Mouse (Mus musculus): ENCODE results near the gene Fars2. TPM values are rescaled to one million over a fixed set of nuclear protein-coding genes. Genes with fewer than 3 reads are reported as not detected.
"Not testable (repeated sequence)": the region's sequence is repeated elsewhere in the genome, so short reads cannot be mapped to it uniquely, and the experiment has no call there.

Fars2 gene
- polyA plus RNA-seq, 1 experiment from 2014 or later = 28.9 TPM

DNA sequence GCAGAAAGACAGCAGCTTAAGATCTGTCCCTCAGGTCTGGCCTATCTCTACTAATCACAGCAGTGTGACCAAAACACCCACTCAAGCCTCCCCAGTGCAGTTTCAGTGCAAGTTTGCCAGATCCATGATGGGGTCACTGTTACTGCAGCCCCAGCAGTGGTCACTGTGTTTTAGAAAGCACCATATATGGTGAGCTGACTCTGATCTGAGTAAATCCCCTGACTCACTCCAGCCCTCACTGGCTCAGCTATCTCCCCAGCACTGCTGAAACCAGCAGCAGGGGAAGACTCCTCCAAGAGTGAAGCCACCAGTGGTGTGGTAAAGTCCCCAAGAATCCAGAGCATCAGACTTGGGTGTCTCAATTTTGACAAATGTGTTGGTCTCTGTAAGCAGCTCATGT lies 346.5 kb downstream of the Fars2 start:
- no peak overlapping the region for H3K27ac ChIP-seq (replicated peaks)
- H3K9me3 ChIP-seq = no peaks in the 10 kb centered on the region
- no peak overlapping the region for H3K4me2 ChIP-seq
- no peak overlapping the region for H3K9ac ChIP-seq
- no peak for ATAC-seq (ENCODE audit: low read depth)
- H3K4me3 ChIP-seq = no peak overlapping the region
- H3K36me3 ChIP-seq = no peaks in the 10 kb centered on the region
- no peaks in the 10 kb centered on the region for H3K27me3 ChIP-seq
- no peaks in the 10 kb centered on the region for H3K4me1 ChIP-seq (replicated peaks)

DNA sequence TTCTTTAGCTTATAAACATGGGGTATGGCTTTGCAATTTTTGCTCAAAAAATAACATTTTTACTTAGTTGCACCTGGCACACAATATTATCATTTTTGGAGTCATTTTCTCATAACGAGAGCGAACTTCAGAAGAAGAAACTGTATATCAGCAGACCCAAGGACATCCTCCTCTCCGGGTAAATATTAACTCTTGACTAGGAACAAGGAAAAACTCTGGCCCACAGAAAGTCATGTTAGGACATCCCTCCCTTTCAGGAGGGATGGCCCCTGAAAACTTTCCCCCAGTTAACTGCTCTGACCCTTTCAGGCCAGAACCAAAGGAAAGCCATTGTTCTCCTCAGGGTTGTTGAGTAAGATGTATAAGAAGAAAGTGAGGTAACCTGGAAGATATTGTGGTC lies 348.9 kb downstream of the Fars2 start:
- ATAC-seq (ENCODE audit: low read depth); H3K4me1 ChIP-seq (replicated peaks); H3K27me3 ChIP-seq; H3K9me3 ChIP-seq; H3K36me3 ChIP-seq; H3K4me2 ChIP-seq; H3K27ac ChIP-seq (replicated peaks); H3K4me3 ChIP-seq; H3K9ac ChIP-seq: not testable (repeated sequence)
- WGBS = 94% methylated on average over 3 of the region's 3 CpGs

DNA sequence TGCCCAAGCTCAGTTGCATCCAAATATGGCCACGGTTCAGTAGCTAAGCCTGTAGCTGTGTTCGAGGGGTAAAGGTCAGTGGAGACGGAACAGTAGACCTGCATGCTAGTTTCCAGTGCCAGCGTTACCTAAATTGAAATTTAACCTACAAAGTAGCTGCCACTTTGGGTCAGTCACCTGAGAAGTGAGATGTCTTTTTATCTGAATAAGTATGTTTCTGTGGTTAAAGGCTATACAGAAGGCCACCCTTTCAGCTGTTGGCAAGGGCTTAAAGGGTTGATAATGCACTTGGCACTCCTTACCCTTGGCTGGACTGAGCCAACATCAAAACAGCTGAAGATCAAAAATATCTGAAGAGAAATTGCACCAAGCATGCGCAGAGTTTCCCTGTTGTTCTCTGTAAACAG lies 349.3 kb downstream of the Fars2 start:
- Histone ChIP-seq H3K27ac (replicated peaks) (no peak overlapping the region), H3K9ac (no peak overlapping the region), H3K4me1 (replicated peaks) (peaks cover 8% of the 10 kb centered on the region), H3K4me2 (no peak overlapping the region), H3K36me3 (no peaks in the 10 kb centered on the region), H3K9me3 (no peaks in the 10 kb centered on the region), H3K27me3 (no peaks in the 10 kb centered on the region), H3K4me3 (no peak overlapping the region)
- ATAC-seq (ENCODE audit: low read depth) = no peak
- 93% methylated on average over 5 of the region's 5 CpGs for WGBS

DNA sequence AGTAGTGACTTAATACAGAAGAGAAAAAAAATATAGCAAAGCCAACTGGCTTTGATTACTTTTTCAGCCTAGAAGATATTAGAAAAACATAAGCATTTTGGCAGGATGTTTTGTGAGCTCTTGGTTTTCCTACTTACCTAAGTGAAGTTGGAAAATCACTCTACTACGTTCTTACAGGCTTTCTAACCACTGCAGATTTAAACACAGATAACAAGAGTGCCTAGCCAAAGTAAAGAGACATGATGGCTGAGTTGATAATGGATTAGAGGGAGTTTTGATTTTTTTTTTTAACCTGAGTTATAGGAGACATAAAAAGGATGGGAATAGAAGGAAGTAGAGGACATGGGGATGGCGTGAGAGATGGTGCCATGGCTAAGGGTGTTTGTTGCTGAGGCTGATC lies 350.6 kb downstream of the Fars2 start:
- H3K4me1 ChIP-seq (replicated peaks) = peaks cover 8% of the 10 kb centered on the region
- no peaks in the 10 kb centered on the region for H3K27me3 ChIP-seq
- no peak overlapping the region for H3K9ac ChIP-seq
- H3K36me3 ChIP-seq = no peaks in the 10 kb centered on the region
- H3K27ac ChIP-seq (replicated peaks) = no peak overlapping the region
- H3K4me2 ChIP-seq = no peak overlapping the region
- no peak overlapping the region for H3K4me3 ChIP-seq
- WGBS = 89% methylated on average over 2 of the region's 2 CpGs
- H3K9me3 ChIP-seq = no peaks in the 10 kb centered on the region
- no peak for ATAC-seq (ENCODE audit: low read depth)

DNA sequence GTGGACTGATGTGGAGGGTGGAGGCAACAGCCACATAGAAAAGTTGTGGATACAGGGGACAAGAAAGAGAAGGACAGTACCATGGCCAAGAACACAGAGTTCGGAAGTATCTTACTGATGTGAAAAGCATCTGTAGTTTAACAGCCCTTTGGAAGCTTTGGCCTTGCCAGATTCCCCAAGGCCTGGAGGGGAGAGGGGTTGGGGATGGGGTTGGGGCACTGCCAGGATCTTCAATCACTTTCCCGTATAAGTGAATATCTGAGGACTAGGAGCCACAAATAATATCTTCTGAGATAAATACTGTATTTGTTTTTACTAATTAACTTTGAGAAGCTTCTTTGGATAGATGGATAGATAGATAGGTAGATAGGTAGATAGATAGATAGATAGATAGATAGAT lies 351.8 kb downstream of the Fars2 start:
- H3K9ac ChIP-seq = no peak overlapping the region

DNA sequence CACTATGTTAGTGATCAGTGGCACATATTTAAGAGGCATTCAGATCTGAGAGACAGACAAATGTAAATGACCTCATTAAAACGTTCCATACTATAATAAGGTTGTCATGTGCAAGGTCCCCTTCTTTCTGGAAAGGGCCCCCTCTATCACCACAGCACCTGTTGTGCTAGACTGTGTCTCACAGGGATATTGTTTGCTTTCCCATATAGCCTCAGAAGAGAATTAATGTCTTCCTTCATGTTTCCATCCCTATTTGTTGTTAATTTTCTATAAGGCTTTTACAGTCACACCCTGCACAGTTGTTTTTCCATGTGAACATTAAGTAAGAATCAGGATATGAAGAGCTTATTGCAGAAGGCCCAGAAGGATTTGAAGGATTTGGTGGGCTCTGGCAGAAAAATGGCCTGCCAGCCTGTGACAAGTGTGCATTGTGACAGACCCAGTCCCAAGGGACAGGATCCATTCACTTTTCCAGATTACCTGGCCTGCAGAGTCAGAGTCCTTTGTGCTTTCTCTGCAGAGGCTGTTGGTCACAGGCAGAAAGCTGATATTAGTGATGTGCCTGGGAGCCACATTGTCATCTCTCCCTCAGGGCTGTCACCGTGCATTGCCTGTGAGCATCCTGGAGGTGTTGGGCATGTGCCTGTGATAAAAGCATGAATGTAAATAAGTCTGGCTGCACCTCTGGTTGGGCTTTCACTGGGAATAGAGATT lies 352.4 kb downstream of the Fars2 start:
- Histone ChIP-seq H3K4me3 (no peak overlapping the region), H3K9ac (no peak overlapping the region), H3K27me3 (no peaks in the 10 kb centered on the region), H3K9me3 (no peaks in the 10 kb centered on the region), H3K4me2 (no peak overlapping the region), H3K4me1 (replicated peaks) (peaks cover 8% of the 10 kb centered on the region), H3K27ac (replicated peaks) (0 out of 2 replicates have a peak overlapping the region, but pooled peaks have one; percentile 7), H3K36me3 (no peaks in the 10 kb centered on the region)
- no peak for ATAC-seq (ENCODE audit: low read depth)
- WGBS = 60% methylated on average over 2 of the region's 2 CpGs

More for the DNA sequence above, 351.8 kb downstream of the Fars2 start:
- ATAC-seq (ENCODE audit: low read depth) = no peak
- Histone ChIP-seq H3K4me3 (no peak overlapping the region), H3K27me3 (no peaks in the 10 kb centered on the region), H3K4me1 (replicated peaks) (peaks cover 8% of the 10 kb centered on the region), H3K4me2 (no peak overlapping the region), H3K36me3 (no peaks in the 10 kb centered on the region), H3K9me3 (no peaks in the 10 kb centered on the region), H3K27ac (replicated peaks) (no peak overlapping the region)
- 77% methylated on average over 2 of the region's 2 CpGs for WGBS

DNA sequence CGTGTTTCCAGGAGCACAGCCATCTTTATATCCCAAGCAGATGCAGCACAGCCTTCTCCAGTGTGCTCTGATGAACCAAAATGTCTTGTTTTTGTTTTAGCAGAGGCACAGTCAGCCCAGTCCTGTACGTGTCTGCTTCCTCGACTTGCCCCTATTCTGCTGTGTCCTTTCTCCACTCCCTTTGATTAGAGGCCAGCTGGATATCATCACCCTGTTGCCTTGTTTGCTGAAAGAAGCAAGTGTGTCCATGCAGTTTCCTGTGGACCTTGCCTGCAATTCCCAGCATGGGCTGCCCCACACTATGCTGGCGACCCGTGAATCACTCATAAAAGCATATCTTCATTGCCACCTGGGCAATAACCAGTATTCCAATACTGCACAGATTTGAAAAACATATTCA lies 360.4 kb downstream of the Fars2 start:
- 82% methylated on average over 5 of the region's 5 CpGs for WGBS
- no peak overlapping the region for H3K9ac ChIP-seq
- no peaks in the 10 kb centered on the region for H3K36me3 ChIP-seq
- H3K9me3 ChIP-seq = no peaks in the 10 kb centered on the region
- ATAC-seq (ENCODE audit: low read depth) = no peak
- H3K27me3 ChIP-seq = no peaks in the 10 kb centered on the region
- H3K4me2 ChIP-seq = no peak overlapping the region
- no peaks in the 10 kb centered on the region for H3K4me1 ChIP-seq (replicated peaks)
- no peak overlapping the region for H3K4me3 ChIP-seq
- no peak overlapping the region for H3K27ac ChIP-seq (replicated peaks)

DNA sequence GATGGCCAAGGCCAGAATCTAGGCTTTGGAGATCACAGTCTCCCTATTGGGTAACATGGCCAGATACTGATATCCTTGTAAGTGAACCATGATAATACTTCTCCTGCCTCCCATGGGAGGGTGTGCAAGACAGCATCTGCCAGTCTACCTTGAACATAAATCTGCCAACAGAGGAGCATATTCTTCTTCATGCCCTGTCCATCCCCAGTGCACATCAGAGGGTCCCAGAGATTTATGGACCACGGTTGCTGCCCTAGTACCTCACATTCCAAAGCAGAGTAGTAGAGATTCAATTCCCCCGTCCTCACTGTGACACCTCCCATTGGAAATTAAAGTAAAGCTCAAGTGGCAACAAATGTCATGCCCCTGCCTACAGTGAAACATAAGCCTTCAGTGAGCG lies 361.0 kb downstream of the Fars2 start:
- Histone ChIP-seq H3K9ac (no peak overlapping the region), H3K36me3 (no peaks in the 10 kb centered on the region), H3K4me2 (no peak overlapping the region), H3K27me3 (no peaks in the 10 kb centered on the region), H3K4me3 (no peak overlapping the region), H3K27ac (replicated peaks) (no peak overlapping the region), H3K9me3 (no peaks in the 10 kb centered on the region), H3K4me1 (replicated peaks) (no peaks in the 10 kb centered on the region)
- 76% methylated on average over 3 of the region's 3 CpGs for WGBS
- no peak for ATAC-seq (ENCODE audit: low read depth)

DNA sequence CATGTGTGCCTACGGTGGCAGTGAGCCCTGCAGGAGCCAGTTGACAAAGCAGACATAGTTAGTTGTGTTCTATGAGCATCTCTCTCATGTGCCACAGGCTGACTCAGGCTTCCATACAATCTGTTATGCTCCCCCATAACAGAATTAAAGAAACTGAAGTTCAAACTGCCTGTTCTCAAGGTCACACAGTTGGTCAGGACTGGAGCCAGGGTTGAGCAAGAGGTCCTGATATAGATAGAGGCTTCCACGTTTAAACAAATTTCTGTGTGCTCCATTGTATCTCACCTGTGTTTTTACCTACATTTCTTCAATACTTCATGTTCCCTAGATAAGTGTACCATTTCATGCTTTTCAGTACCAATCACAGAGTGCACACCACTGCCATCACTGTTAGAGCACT lies 362.9 kb downstream of the Fars2 start:
- H3K36me3 ChIP-seq = no peaks in the 10 kb centered on the region
- no peaks in the 10 kb centered on the region for H3K9me3 ChIP-seq
- no peaks in the 10 kb centered on the region for H3K4me1 ChIP-seq (replicated peaks)
- no peak for ATAC-seq (ENCODE audit: low read depth)
- H3K4me2 ChIP-seq = no peak overlapping the region
- no peak overlapping the region for H3K27ac ChIP-seq (replicated peaks)
- no peak overlapping the region for H3K4me3 ChIP-seq
- H3K9ac ChIP-seq = no peak overlapping the region
- no peaks in the 10 kb centered on the region for H3K27me3 ChIP-seq
- 95% methylated on average over 2 of the region's 2 CpGs for WGBS

DNA sequence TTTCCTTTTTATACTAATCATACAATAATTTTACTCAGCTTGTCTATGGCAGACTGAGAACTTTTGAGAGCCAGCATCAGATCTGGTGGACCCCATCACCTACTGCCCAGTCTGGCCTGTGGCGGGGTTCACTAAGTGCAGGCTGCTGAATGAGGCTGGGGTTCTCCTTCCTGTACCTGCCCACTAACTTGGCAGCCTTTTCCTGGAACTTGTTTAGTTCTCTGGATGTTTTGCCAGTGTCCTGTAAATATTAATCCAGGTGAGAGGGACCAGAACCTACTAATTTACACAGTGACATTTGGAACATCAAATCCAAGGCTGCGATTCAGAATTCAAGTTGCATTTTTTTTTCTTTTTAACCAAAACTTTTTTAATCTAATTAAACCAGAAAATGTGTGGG lies 367.2 kb downstream of the Fars2 start:
- Histone ChIP-seq H3K36me3 (no peaks in the 10 kb centered on the region), H3K9ac (no peak overlapping the region), H3K4me3 (no peak overlapping the region), H3K4me2 (no peak overlapping the region), H3K27ac (replicated peaks) (no peak overlapping the region), H3K27me3 (no peaks in the 10 kb centered on the region), H3K9me3 (no peaks in the 10 kb centered on the region), H3K4me1 (replicated peaks) (no peaks in the 10 kb centered on the region)
- no peak for ATAC-seq (ENCODE audit: low read depth)
- WGBS = 95% methylated on average over 2 of the region's 2 CpGs

DNA sequence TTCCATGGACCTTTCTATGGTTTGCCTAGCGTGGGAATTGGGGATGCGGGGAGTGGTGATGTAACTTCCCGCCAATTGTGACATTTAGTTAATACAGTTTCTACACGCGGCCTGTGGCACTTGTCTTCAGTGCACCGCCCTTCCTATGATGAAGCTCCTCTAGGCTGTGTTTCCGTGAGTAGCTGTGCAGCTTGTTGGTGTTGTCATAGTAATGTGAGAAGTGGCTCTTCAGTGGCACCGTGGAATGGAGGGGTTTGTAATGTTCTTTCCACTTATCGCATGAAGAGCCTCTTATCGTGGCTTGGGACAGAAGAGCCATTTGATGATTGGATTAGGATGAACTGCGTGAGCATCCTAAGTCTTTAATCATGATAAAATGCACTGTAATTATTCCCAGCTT lies 369.5 kb downstream of the Fars2 start:
- H3K27ac ChIP-seq (replicated peaks) = no peak overlapping the region
- H3K4me1 ChIP-seq (replicated peaks) = peaks cover 4% of the 10 kb centered on the region; the same call in 1 of the 2 replicates
- H3K27me3 ChIP-seq = no peaks in the 10 kb centered on the region
- no peaks in the 10 kb centered on the region for H3K36me3 ChIP-seq
- H3K4me3 ChIP-seq = no peak overlapping the region
- no peaks in the 10 kb centered on the region for H3K9me3 ChIP-seq
- H3K4me2 ChIP-seq = no peak overlapping the region
- WGBS = 89% methylated on average over 11 of the region's 11 CpGs
- H3K9ac ChIP-seq = no peak overlapping the region
- ATAC-seq (ENCODE audit: low read depth) = no peak

DNA sequence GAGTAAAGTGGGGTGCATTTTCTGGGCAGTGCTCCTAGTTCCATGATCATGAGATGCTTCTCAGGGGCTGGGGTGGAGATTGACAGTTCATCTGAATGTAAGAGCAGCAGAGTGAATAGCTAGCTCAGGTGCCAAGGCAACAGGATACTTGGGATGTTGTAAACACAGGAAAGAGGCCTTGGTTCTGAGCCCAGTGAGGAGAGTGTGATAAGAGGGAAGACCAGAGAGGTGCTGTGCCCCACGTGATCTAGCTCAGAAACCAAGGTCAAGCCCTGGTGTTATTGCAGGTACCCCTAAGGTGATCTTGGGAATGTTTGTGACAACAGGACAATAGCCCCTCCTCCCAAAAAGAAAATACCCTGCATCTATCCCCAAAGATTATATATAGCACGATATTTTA lies 372.2 kb downstream of the Fars2 start:
- Histone ChIP-seq H3K27me3 (no peaks in the 10 kb centered on the region), H3K4me3 (no peak overlapping the region), H3K9ac (no peak overlapping the region), H3K9me3 (no peaks in the 10 kb centered on the region), H3K4me1 (replicated peaks) (peaks cover 17% of the 10 kb centered on the region), H3K36me3 (no peaks in the 10 kb centered on the region), H3K4me2 (no peak overlapping the region), H3K27ac (replicated peaks) (no peak overlapping the region)
- no peak for ATAC-seq (ENCODE audit: low read depth)
- WGBS = 84% methylated on average over 2 of the region's 2 CpGs

DNA sequence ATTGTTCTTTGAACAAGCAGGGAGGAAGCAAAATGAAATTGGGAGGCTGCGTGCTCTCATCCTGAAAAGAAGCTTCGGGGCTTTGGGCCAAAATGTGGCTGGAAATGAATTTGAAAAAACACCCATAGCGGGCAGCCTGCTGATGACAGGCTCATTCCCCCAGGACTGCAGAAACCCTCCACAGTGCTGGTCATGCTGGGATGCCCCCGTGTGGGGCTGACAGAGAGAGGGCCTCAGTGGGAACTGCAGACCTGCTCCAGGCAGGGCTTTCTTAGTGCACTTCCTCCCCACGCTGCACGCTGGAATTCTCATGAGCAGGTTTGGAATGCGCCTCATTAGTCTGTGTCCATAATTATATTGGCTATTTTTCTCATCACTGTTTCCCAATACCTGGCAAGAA lies 373.4 kb downstream of the Fars2 start:
- Histone ChIP-seq H3K9me3 (no peaks in the 10 kb centered on the region), H3K27me3 (no peaks in the 10 kb centered on the region), H3K27ac (replicated peaks) (no peak overlapping the region), H3K4me1 (replicated peaks) (peaks cover 17% of the 10 kb centered on the region), H3K4me3 (no peak overlapping the region), H3K9ac (no peak overlapping the region), H3K4me2 (no peak overlapping the region), H3K36me3 (no peaks in the 10 kb centered on the region)
- WGBS = 65% methylated on average over 7 of the region's 7 CpGs
- ATAC-seq (ENCODE audit: low read depth) = no peak
